Mouse (Mus musculus) granulocyte monocyte progenitor cell, adult 5-6 weeks (primary cell): Measurements from ENCODE around the gene Slc25a45. TPM values are rescaled to one million over a fixed set of nuclear protein-coding genes. Genes with fewer than 3 reads are reported as not detected.

Source experiments
- ATAC-seq: replicated peaks from 2 replicates; pipeline ENCODE4 v1.8.0; 2016; ENCODE audit warnings: mild to moderate bottlenecking, moderate TSS enrichment, inconsistent platforms; ENCODE audit not compliant: poor library complexity, severe bottlenecking
- total RNA-seq, 2 experiments: library from RNA; stranded (forward) in 1 of 2; stranded (reverse) in 1 of 2; fragments of 200-712, 200-1000 nt in 1 of 2; fragments of >200 nt in 1 of 2; fragmentation: Nextera tagmentation in 1 of 2; gene quantifications; 2 replicates each; pipeline ENCODE4 v1.2.3; 2014 to 2017

The Slc25a45 gene
- total RNA-seq, 2 experiments from 2014 or later: 35.5 to 44.5 TPM

DNA sequence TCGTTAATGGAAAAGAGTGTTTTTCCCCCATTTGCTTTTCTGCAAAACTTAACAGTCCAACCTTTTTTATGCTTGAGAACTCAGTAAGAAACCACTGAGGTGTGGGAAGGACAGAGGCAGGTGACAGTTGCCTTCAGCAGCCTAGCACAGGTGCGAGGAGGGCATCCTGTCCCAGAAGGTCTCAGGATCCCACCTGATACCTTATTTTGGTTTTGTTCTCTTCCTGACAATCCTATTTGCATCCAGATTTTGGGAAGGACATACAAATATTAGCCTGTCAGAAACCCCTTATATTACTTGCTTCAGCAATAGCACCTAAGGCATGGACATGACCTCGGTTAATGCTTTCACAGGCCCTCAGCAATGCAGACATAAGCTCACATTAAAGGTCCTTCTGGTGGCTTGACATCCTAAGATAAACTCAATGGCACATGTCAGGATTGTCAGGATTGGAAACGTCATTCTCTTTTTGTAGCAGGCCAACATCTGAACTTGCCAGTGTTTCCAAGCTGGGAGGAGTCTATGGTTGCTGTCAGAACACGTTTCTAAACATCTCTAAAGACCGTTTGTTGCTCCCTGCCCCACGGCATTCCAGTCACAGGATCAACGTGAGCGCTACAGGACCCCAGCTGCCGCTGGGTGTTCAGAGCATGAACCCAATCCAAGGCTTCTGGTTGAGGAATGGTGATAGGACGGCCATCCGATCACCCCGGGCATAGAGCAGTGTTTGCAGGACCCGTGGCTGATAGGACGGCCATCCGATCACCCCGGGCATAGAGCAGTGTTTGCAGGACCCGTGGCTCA, 37.3 kb upstream of the Slc25a45 start:
- ATAC-seq: no peak

DNA sequence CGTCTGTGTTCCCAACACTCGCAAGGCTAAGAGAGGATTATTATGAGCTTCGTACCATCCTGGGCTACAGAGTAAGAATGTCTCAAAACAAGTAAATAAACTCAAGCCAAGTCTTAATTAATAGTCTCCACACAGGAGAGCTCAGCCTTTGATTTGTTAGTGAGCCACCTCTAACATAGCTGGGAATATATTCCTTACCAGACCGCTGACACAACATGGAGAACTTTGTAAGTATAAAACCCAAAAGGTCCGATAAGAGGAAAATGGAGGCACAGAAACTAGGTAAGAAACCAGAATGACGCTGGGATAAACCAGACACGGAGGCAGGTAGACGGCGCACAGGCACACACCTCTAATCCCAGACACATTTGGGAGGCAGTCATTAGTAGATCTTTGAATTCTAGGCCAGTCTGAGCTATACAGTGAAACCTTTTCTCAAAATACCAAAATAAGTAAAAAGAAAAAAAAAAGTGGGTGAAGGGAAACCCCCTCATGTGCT, 36.7 kb upstream of the Slc25a45 start:
- ATAC-seq: no peak

DNA sequence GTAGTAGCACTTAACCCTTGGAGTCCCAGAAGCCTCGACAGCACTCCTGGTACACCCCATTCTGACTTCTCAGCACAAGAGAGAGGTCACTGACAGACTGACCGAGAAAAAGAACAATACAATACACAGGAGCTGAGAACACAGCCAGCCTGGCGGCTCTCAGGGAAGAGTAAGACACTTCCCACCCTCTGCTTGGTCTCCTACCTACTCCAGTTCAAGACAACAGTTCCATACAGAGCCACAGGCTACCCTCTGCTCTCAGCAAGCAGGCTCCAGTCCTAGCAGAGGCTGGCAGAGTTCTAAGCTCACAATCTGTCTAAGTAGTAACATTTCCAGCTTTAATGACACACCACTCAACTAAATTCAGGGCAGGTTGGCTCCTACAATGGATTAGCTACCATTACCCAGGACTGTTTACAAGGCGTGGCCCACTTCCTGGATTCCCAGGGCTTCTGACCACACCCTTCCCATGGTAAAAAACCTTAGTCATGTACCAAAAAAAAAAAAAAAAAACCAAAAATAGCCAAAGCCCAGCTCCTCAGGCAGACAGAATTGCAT, 36.1 kb upstream of the Slc25a45 start:
- no peak for ATAC-seq

DNA sequence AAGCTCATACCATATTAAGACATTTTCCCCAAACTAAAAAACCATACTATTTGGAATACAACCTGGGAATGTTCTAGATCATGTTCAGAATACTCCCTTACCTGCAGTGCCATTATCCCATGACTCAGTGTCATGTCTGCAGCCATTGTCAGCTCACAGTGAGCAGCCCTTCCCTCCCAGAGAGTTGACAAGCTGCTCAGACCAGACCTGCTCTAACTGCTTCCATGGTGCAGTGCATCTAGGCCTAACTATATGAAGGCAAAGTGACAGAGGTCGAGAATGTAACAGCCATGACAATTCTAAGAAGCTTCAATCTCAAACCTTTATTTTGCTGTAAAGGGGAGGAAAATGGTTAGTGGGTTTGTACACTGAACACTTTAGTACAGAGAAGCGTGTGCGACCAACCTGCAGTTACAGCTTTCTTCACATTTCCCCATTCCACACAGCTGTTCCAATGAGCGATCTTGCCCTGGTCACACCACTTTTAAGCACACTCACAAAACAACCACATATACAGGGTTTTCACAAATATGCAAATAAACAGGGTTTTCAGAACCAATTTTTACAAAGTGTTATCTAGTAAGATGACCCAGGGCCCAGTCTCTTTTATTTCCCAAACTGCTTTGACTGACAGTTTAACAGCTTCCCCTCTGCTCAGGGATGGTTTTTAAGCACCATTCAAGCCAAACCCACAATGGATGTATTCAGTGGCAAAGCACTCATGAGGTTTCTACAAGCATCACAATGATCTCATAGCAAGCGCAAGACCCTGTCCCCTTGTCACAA, 35.4 kb upstream of the Slc25a45 start:
- ATAC-seq: no peak

DNA sequence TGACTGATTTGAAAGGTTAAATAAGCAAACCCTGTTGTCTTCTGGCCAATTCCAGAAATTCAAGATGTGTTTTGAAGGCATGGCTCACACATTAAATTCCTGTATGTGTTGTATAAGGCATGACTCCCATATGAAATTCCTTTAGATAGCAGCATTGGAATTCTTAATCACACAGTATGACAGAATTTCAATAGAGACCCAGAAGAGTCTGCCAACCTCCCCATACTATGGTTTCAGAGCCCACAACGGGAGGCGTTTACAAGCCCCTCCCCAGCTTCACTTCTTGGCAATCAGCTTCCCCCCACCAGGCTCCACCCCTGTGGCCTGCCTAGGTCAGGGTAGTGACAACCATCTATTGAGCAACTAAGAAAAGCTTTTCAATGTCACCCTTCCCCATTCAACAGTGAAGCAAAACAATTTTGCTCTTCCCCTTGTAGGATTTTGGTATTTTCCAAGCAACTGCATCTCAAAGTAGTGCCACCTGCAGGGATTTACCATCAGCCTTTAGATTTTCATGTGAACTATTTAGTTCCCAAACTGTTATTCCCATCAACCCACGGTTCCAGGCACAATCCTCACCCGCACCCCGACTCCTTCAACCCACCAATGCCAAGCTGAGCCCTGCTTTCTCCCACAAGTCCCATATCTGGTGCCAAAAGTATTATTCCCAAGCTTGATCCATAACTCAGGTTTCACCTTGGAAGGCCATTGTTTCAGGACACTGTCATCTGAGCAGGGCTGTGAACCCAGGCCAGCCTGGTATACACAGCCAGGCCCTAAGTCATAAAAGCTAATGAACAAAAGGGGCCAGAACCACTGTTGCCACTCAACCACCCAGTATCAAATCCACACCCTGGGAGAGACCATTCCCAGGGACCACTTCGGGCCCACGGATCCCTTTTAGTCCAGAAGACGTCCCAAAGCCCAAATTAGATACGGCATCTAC, 34.5 kb upstream of the Slc25a45 start:
- ATAC-seq: 0 out of 2 replicates have a peak, but pooled peaks have one; percentile 2

DNA sequence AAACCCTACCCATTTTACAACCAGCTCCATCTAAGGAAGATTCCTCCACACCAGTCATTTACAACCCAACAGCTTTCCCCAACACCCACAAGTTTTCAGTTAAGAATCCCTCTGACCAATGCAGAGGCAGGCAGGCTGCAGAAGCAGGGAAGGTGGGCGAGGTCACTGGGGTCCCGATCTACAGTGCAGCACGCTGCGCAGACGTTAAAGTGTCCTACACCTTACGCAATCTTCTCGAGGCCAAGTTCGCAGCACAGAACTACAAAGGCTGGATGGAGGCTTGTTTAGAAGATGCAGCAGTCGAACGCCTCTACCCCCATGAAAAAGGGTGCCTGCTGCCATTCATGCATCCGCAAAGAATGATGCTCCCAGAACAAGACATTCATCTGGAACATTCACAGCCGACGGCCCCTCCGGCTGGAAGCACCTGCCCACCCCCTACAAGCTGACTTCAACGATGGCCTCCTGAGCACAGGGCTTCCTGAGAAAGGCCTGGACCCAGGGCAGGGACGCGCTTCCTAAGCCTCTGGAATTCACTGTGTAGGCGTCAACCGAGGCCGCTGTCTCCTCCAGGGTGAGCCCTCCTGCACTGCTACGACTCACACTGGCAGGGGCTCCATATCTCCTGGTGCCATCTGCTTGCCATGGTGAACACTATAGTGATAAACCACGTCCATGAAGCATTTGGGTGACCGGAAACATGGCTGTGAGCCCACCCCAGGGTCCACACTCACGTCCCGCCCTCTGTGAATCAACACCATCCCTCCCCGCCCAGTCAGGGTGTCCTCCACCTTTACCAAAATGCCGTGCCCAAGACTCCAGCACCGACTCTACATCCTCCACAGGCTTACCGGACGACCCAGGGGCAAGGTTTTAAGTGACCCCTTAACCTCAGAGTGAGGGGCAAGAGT, 33.6 kb upstream of the Slc25a45 start:
- no peak for ATAC-seq

DNA sequence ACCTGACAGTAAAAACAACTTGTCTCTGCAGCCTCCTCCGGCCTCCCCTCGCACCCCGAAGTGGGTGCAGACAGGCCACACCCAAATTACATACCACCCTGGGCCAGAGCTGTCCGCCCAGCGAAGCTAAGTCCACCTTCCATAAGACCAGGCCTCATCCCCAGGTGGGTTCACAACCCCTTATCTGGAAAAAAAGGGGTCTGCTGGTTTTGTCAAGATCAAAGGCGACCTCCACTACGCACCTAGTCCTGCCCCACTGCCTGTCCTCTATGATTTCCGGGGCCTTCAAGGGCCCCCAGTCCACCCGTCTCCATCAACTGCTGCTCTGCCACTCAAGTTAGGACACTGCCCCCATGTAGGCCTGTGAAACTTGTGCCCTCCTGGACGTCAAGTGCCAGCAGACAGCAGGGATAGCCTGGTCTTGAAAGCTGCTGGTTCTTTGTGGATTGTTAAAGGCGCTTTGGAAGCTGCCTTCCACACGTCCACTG, 32.7 kb upstream of the Slc25a45 start:
- ATAC-seq: peak; percentile 13

DNA sequence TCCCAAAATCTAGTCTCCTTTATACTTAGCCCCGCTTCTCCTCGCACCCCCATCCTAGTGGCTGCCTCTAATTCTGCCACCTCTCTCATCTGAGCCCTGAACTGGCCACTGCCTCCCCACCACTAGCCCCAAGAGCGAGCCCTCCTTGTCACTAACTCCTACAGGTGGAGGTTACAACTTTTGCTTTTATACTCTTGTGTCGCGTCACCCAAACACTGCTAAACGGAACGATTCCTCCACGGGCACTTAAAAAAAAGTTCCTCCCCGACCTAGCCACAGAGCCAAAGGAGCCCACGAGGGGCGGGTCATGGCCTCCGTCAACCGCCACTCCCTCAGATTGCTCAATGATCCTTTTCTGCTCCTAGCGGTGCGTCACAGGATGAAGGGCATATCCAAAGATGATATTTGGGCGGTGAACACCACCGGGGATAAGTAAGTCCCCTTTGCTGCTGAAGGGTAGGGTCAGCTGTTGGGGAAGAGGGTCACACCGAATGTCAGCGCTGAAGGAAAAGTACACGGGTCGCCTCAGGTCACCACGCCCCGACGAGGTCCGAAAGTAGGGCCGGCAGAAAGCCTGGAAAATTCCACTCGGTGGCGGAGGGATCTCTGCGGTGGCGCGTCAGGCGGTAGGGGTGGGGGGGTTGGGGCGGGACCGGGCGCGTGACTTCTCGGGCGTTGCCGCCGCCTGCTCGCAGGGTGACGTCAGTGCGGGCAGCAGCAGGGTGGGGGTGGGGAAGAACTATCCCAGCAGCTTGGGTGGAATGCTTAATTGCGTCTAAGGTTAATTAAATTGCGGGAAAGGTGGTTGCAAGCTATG, 32.1 kb upstream of the Slc25a45 start:
- ATAC-seq: peak; percentile 23

DNA sequence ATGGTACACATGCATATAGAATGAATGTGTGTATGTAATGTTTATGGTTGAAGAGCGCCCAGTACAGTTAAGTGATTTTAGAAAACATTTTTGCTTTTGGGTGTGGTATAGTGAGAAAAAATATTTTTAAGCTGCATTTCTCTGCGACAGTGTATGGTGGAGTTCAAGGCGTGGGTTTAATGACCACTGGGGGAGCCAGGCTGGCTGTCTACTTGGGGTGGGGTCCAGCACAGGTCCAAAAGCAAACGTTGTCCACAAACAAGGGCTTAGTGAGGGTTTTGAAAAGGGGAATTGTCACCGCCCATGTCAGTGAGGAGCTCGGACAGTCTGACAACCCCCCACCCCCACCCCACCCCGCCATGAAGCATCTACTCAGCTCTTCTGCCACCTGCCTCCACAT, 31.5 kb upstream of the Slc25a45 start:
- no peak for ATAC-seq

DNA sequence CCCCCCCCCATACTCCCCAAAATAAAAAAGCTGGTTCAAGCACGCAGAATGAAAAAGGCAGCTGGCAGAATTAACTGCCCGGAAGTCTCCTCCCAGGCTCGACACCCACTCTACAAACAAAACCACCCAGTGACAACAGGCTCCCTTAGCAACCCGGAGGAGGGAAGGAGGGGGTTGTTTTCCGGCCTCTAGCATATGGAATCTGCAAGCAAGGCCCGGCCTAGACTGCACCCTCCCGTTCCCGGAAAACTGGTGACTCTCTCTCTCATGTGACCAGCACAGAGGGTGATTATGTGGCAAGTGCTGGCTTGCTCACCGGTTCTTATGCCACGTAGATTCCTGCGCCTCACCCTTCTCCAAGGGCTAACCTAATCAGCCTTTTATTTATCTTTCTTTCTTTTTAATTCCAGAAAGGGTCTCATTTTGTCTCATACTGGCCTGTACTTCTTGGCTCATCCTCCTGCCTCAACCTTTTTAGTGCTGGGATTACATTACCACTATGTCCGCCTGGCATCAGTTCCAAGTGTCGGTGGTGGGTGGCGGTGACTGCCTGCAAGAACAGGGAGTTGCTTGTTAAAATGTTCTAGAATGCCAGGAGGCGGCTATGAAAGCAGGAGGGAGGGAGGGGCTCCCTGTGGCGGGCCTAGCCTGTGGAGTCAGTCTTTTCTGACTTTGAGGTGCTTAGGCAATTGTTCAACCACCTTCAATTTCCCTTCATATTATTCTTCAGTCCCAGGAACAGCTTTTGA, 30.9 kb upstream of the Slc25a45 start:
- peak; percentile 17 for ATAC-seq

DNA sequence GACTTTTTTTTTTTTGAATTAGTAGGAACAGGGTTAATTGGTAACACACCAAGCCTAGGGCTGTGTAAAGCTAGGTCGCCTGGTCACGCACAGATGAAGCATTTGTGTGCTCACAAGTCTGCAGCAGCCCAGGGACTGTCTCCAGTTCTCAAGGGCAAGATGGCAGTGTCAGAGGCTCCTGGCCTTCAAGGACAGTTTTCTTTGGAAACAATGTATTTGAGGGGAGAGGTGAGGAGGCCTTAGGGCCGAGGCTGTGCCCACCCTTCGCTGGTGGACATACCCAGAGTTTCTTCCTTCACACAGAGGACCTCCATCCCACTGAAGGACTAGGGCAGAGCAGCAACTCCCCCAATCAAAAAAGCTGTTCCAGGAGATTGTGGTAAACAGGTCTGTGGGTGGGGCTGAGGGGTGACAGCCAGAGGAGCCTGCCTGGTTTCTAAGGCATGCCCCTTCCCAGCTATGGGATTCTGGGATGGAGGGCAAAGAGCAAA, 30.3 kb upstream of the Slc25a45 start:
- no peak for ATAC-seq

DNA sequence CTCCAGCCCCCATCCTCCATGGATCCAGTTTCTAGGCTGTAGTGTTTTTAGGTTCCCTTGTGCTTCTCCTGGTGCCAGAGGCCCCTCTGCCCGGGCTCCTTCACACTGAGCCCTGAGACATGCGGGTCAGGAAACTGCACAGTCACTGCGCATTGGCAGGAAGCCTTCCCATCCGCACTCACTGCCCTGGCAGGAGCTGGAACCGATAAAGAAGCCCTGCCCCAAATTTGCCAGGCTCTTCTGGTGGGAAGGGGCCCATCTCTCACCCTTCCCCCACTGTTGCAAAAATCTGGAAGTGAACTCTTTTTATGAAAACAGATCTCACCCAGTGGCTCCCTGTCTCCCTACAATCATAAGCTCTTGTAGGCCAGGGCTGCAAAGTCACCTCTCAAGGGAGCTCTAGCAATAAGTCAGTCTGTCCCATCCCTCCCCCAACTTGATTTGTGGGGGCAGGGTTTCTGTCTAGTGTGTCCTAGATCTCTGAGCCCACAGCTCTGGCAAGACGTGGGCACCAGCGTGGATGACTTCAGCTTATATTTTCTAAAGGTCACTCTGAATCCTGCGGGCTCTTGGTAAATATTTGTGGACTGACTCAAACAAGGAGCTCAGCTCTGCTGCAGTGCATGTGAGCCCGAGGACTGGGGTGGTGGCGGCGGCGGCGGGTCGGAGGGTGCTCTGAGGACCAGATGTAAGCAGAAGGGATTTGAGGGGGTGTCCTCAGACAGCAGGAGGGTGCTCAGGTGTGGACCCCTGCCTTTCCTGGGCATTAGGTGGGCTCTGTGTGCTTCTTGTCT, 29.4 kb upstream of the Slc25a45 start:
- no peak for ATAC-seq

DNA sequence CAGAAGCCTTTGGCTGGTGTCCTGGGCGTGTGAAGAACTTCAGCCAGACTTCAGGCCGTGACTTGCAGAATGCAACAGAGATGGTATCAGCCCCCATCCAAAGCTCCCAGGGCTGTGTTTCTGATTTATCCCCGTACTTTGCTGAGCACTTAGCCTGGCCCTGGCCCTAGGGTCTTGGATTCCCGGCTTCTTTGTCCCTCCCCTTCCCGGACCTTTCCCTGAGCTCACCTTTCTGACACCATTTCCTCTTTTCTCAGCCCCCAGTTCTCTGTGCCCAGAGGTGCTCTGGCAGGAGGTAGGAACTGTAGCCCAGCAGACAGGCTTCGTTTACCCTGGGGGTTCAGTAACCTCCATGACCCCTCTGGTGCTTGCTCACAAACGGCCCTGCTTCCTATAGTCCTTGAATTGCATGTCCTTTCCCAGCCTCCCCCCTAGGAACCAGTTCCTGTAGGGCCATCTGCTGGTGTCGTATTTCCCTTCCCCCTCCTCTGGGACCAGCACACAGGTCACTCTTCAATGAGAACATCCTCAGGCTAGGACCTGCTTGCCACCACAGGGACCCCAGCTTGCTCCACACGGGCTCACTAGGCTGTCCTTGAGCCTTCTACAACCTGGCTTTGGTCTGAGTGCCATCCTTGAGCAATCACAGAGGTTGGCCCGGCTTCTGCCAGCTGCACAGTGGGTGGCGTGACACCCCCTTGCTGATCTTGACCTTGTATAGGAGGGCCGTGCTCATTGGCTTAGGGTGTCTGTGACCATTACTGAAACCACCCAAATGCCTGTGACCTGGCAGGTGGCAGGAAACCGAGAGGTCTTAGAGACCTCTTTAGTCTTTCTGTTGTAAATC, 28.6 kb upstream of the Slc25a45 start:
- peak; percentile 7 for ATAC-seq

DNA sequence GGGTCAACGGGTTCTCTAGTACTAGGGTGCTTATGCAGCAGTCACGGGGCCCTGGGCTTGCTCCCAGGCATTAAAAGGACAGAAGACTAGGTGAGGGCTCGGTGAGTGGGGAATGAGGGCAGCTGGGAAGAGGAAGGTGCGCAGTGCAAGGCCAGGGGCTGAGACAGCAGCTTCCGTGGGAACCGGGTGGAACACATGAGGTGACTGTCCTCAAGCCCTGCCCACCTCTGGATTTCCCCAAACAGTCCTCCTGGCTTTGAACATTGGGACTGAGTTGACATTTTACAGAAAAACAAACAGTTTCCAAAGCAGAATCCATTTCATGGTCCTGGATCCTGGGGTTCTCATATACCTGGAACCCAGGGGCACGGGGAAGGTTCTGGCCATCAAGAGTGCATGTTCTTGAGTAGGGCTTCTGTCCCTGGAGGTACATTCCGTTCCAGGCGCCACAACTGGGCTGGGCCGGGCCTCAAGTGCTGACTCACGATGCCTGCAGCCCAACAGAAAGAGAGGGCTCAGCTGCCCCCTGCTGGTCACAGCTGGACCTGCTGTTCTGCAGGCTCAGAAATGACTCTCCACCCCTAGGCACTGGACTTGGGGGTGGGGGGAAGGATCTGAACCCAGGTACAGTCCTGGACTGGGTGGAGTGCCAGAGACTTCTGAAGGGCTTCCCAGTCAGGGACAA, 27.6 kb upstream of the Slc25a45 start:
- ATAC-seq: peak; percentile 32

DNA sequence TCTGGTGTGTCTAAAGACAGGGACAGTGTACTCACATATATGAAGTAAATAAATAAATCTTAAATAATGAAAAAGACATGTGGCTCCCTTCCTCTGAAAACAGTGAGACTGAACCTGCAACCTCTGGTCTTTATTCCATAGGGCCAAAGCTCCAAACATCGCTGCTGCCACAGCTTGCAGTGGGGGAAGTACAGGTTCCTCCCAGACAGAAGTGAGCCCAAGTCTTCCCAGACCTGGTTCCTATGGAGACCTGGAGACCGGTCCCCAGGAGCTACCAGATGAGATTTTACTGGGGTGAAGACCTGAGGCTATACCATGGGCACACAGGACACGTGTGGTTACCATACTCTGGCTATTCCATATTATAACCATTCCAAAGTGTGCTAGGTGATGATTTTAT, 26.7 kb upstream of the Slc25a45 start:
- no peak for ATAC-seq
